Mouse (Mus musculus) heart, postnatal 36 days (tissue): ENCODE measurements around the gene Deup1. TPM values are rescaled to one million over a fixed set of nuclear protein-coding genes. Genes with fewer than 3 reads are reported as not detected.
A peak's percentile ranks its signal among the peaks of the same experiment; 100 is the strongest.

ENCODE experiments used
- DNase-seq, 2 experiments: peaks; one replicate each; pipeline ENCODE4 v3.0.0; 2021 to 2022
- intact Hi-C: fragments of 180-260 bp; cut with DNase I; formaldehyde crosslinking; loops from one replicate; pipeline ENCODE4 v1.15.1; 2025
- total RNA-seq, 2 experiments: library from RNA; stranded (reverse); gene quantifications; 2 replicates each; pipeline ENCODE4 v1.2.3; 2021

Deup1 gene
- total RNA-seq = under 1 TPM in 1 of 2 experiments, not detected in 1; 0.08 TPM

DNA sequence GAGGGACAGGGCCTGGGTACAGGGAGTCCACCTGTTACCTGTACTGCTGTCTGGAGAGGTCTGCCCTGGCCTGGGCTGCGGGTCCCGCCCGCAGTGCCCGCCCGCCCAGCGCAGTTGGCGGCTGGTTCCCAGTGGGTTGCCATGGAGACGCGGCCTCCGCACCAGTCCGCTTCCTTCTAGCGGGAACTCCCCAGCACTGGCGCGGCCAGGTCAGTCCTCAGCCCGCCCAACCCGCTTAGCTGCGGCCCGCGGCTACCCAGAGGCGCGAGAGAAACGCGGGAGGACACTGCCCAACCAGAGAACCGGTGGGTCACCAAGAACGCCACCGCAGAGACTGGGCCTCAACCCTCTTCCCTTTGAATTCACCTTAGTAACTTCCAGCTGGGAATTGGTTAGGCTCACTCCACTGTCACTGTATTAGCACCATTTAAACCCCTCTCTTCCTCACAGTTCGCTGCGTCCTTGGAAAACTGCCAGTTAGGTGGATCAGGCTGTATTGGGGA, at the start of gene Deup1:
Gene Deup1 (minus strand): TSS at position 149 of the 503 bp plus-strand sequence.
- DNase-seq = peak; percentile 4 to 18
- intact Hi-C loops = no loop called here

DNA sequence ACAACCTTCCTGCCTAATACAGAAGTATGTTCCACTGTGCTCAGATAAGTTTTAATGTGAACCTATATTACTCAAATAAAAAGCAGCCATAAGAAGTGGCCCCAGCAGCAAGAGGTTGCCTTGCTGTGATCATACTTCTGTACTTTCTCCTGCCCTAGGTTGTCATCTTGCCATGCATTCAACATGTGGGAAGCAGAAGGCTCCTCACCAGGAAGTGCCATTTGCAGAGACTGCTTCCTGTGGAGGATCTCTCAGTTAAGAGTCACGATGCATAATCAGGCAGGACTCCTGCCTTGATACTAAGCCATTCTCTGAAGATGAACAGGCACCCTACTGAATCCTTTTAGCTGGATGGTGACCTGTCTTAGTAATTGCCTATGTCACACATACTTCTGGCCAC, 44.5 kb upstream of the Deup1 start:
- DNase-seq = no peak
- intact Hi-C loops = no loop called here

DNA sequence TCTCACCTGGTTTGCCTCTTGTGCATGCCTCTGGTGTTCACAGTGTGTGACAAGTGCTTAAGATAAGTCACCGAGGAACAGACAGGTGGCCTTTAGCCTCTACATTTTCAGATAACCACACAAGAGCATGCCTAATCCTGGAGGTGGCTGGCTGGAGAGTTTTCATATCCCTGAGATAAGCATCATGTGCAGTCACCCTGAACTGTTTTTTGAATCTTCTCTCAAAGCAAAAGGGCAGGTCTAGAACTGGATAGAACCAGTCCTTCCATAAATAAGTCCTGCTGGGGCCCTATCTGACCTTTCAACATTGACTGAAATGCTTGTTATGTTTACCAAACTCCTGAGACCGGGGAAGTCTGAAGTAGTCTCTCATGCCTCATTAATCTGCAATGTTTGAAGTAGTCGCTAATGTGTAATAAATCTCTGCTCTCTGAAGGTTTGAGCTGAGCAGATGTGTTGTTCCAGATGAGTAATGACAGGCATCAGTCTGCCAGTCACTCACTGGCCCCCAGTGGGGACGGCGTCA, 42.3 kb upstream of the Deup1 start:
- DNase-seq = no peak
- intact Hi-C loops = no loop called here

DNA sequence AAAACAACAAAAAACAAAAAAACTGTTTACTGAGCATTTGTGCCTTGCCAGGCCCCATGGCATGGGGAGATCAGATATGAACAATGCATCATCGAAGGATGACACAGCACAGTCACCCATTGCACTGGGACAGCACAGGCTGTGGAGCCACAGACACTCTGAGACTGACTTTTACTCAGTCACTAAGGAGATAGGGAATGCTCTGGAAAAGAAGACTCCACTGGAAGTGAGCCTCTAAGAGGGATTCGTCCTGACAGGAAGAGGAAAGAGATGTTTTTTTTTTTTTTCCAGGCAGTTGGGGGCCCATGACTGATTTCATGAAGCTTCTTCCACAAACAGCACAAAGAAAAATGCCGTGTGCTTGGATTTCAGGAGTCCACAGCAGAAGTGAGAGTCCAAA, 41.7 kb upstream of the Deup1 start:
- intact Hi-C loops = no loop called here
- no peak for DNase-seq

DNA sequence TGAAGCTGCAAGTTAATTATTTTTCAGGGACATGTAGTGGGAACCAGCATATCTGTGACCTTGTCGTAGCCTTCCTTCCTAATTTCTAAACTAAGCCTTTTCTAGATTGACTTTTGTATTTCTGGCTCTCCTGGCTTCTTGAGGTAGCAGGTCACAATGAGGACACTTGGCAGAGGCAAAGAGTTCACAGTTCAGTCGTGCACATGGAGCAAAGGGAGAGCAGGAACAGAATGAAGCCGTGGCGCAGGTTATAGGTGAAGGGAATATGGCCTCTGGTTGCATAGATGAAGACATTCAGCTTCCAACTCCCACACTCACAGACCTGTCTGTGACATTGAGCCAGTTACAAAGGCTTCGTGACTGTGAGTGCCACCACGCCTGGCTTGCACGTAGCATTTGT, 36.9 kb upstream of the Deup1 start:
- no peak for DNase-seq
- intact Hi-C loops = no loop called here

DNA sequence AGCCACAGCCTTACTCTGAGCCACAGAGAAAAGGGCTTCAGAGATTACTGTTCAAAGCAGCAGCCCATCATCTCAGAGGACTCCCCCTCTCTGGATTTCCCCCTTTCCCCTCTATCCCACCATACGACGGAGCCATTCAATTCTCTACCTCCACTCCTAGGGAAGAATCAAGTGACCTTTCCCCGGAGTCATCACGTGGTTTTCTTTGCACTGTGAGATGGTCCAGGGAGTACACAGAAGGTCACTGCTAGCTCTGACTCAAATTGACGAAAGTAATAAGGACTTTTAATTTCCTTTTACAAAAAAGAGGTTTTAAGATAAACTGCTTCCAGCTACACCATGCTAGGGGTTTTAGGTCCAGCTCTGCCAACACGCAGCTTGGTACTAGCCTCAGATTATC, 31.3 kb upstream of the Deup1 start:
- DNase-seq = no peak

DNA sequence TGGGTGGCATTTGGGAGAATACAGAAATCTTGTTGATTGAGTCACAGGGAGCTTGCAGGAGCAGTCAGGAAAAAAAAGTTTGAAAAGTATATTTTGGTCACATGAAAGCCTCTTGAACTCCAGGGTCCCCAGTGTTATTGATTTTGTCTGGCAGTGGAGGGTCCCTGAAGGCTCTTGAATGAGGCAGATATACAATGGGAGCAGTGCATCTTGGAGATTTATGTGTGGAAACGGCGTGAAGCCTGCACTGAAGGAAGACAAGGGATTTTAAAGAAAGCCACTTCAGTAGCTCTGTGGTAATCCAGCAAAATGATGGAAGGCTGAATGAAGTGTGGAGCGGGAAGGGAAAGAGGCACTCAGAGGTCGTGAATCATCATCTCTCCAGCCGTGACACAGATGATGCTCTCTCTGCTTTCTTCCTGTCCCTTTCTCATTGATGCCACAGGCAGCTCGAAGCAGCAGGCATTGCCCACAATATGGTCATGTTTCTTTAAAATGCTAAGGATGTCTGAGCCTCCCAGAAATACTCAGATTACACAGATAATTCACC, 30.6 kb upstream of the Deup1 start:
- no peak for DNase-seq
- intact Hi-C loops = no loop called here

More for the DNA sequence above, 31.3 kb upstream of the Deup1 start:
- intact Hi-C loops = no loop called here

DNA sequence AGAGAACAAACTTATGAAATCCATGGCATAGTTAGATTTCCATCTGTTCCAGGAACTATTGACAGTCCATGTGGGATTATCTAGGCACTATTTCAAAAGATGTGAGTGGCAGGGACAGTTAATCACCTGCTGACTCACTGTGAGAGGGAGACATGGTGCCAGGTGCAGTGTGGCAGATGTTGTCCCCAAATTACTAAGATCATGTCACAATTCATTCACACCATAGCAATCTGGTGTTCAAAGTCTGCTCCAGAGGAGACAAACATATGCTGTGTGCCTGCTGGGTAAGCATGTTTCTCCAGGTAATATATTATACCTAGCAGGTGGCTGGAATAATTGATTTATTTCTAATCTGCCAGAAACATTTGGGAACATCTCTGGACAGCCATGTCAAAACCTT, 25.3 kb upstream of the Deup1 start:
- DNase-seq = no peak
- intact Hi-C loops = no loop called here

DNA sequence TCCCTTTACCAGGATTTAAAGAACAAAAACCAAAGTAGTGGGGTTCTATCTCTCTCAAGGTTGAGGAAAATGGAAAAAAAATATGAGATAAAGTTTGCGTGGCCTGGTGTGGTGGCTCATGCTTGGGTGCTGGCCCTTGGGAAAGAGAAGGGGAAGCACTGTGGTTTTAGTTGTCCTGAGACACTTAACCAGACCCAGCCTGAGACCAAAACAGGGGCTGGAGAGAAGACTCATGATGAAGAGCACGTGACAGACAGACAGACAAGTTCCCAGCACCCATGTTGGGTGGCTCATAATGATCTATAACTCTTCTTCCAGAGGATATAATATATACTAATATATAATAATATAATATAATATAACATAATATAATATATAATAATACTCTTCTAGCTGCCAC, 22.2 kb upstream of the Deup1 start:
- intact Hi-C loops = no loop called here
- no peak for DNase-seq

DNA sequence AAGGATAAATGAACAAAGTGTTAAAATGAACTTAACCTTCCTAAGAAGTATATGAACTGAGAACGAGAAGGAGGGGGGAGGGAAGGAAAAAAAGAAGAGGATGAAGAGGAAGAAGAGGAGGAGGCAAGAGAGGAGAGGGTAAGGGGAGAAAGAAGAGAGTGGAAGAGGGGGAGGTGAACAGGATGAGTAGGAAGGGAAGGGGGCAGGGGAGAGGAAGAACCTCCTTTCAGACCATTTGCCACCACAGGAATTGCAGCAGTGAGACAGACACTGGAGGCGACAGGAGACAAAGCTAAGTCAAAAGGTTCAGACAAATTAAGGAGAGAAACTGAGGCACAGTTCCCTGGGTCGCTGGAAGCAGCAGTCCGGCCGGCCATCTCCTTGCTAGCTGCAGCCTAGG, 349 bp downstream of the Deup1 start:
- intact Hi-C loops = no loop called here

DNA sequence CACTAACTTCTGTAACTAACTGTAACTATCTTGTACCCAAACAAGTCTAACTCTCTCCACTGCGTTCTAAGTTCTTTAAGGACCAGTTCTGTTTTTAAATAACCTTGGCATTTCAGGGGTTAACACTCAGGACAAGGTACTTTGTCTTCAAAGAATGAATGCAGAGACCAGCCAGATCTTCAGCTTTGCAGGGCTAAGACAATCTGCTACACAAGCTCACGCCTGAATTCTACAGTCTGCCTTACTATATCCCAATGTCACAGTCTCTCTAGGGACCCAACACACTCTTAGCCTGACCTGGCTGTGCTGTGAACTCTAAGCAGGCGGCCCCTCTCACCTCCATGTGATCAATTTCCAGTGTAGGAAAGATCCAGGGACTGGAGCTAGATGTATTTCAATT, 3.0 kb downstream of the Deup1 start:
- no peak for DNase-seq
- intact Hi-C loops = no loop called here

More for the DNA sequence above, 349 bp downstream of the Deup1 start:
- DNase-seq = no peak

DNA sequence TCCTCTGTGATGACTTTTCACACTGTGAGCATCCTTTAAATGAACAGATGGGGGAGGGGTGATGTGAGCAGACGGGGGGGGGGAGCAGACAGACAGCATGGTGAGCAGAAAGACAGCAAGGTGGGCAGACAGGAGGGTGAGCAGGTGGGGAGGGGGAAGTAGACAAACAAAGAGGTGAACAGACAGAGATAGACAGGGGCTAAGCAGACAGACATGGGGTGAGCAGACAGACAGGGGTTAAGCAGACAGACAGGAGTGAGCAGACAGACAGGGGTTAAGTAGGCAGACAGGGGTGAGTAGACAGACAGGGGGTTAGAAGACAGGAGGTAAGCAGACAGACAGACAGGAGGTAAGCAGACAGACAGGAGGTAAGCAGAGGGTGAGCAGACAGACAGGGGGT, 8.0 kb downstream of the Deup1 start:
- DNase-seq = no peak
- intact Hi-C loops = no loop called here

DNA sequence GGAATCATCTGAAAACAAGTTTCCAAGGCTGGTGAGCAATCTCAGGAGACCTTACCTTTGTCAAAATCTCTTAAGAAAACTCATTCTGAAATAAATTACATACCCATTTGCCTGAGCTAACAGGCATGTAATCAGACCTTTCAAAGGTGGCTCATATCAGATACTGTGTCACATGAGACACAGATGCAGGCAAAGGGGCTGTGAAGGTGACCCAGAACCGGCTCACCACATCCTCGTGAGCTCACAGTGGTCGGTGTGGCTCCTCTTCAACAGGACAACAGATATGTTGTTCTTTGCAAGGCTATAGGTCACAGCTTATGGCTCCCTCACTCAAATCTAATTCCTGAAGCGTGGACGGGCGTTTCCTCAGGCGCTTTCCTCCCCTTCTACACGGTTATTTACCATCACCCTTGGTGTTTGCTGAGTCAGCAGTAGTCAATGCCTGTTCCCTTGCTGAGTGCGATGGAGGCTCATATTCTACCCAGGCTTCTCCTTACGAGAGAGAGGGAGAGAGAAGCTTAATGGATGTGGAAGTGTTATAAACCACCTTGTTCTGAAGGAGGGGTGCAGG, 8.6 kb downstream of the Deup1 start:
- no peak for DNase-seq
- intact Hi-C loops = no loop called here

DNA sequence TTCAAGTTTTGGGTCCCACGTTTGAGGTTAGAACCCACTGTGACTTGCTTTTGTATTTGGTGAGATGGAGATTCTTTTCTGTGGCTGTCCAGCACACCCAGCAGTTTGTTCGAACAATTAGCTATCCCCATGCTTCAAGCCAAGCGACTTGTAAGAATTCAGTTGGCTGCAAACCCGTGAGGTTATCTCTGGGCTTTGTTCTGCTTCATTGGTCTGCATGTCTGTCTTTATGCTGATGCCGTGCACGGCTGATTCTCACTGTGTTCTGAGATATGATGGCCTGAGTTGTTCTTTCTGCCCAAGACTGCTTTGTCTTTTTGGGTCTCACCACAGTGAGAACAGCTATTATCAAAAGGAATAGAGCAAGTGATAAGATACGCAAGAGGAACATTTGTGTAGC, 10.7 kb downstream of the Deup1 start:
- no peak for DNase-seq
- intact Hi-C loops = no loop called here

DNA sequence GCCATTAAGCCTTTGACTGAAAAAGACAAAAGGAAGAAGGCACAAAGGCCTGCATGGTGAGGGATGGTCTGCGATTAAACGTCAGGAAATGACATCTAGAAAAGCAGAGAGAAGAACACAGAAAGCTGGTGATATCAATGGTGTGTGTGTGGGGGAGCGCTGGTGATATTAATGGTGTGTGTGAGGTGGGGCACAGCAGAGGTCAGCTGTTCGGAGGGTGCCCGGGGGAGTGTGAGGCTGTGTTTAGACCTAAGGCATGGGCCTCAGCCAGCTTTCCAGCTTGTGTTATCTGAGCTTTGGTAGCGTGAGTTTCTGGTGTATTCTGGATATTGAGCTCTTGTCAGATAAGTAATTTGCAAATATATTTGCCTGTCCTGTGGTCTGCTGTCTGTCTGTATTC, 11.3 kb downstream of the Deup1 start:
- no peak for DNase-seq
- intact Hi-C loops = no loop called here

DNA sequence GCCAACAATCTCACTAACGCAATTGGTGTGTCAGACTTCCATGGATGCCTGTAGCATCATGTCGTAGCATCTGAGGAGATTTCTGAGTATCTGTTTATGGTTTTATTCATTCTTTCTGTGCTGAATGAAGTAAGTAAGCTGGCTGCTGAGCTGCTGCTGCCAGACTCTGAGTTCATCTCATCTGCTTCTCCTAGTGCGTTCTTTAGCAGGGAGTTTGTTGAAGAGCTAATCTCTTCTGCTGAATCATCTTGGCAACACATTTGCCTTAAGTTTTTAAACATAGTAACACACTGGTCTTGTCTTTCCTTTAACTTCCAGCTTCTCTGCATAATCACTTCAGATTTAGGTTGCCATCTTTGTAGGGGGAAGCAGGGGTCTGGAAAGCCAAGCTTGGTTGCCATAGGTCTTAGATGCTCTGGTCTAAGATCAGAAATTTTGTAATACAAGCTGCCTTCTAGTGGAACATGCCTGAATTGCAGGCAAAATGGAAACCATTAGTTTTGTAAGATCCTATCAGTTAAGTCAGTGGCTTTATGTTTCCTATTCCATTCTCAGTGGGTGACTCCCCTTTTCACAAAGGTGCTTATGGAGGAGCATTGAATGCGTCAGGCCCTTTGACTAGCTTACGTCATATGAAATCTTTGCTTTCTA, 18.3 kb downstream of the Deup1 start:
- intact Hi-C loops = no loop called here
- no peak for DNase-seq

DNA sequence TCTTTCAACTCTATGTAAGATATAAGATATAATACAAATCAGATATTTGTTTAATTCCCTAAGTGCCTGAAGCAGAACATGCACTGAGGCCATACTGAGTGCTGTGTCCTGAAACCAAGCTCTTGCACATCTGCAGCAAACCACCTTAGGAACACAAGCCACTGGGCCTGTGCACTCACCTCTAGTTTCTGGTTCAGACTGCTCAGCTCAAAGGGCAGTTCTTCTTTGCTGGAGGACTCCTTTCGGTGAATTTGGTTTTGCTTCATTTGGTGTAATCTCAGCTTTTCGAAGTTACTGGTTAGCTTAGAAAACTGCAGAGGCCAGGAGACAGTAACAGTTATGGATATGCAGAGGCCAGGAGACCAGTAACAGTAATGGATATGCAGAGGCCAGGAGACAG, 20.1 kb downstream of the Deup1 start:
- DNase-seq = no peak
- intact Hi-C loops = no loop called here

DNA sequence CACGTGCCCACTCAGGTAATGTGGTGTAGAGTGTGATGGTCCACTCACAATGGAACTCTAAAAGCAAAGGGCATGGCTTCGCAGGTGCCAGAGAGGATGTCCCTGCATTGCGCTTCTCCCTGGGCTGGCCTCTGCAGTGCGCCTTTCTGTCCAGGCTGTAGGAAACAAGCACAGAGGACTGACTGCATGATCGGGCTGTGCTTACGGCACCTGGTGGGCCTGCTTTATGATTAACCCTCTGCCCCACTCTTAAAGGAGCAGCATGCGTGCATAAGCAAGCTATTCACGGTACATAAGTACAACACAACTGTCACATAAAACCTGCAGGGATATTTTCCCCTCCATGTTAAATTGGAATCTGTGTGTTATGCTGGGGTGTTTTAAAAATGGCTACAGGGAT, 24.6 kb downstream of the Deup1 start:
- intact Hi-C loops = no loop called here
- no peak for DNase-seq

DNA sequence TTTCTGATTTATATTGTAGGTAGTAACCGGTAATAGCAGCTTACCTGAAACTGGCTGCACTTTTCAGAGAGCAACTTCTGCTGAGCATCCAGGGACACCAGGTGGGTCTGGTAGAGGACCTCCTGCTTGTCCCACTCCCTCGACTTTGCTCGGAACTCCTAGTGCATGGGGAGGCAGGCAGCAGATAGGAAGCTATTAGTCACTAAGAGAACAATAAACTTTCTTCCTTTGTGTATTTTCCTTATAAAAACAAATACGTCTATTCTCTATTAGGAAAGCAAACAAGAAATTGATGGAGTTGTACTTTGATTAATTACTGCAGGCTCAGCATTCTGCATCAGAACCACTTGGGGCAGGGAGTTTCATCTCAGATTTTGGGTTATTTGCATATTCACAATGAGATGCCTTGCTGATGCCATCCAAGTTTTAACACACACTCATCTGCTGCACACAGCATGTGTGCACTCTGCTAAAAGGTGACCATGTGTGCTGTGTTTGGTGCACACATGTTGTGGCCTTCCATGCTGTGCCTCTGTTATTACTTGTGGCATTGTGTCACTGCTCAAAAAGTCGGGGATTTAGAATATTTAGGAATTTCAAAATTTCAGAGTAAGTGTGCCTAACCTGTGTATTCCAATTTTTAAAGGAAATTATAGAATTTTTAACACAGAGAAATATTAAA, 26.7 kb downstream of the Deup1 start:
- intact Hi-C loops = no loop called here
- no peak for DNase-seq

DNA sequence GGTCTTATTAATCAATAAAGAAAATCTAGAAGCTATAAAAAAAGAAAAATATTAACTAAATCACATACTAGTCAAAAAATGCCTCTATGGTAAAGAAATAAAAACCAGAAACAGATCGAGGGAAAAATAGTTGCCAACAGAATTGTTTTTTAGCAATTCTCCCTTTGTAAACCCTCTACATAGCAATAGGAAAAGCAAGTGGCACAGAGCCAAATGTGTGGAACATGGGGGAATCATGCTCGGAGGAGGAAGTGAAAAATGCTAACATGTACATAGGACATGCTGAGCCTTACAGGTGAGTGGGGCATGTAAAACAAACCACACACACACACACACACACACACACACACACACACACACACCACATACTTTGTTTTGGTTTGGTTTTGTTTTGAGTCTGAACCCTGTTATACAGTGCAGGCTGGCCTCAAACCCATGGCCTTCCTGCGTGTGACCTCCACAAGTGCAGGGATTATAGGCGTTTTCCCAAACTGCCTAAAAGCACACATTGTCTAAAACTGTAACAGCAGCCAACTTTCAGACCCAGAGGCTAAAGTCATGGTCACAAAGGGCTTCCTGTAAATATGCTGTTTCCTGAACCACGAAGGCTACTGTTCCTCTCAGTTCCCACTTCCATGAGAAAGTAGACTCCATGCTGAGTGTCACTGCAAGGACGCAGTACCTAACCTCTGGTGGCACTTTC, 27.4 kb downstream of the Deup1 start:
- intact Hi-C loops = no loop called here
- DNase-seq = no peak

DNA sequence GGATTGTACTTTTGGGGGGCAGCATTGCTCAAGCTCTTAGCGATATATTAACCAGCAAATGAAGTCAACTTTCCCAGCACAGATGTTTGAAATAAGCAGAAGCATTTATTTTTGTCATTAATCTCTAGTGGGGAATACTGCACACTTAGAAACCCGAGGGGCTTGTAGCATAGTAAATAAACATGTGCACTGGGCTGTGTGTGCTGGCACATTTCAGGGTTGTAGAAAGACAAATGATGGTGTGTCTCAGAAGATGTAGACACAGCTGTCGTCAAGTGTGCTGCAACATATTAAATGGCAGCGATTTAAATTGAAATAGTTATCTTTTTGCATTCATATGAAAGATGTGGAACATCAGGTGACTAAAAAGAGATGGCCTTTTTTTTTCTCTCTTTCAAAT, 31.1 kb downstream of the Deup1 start:
- no peak for DNase-seq
- intact Hi-C loops = no loop called here
